Mouse (Mus musculus) MEL (cell line): ENCODE measurements around the gene Gm5475.

Experiments used
- MAX ChIP-seq: IDR thresholded peaks from 2 replicates; pipeline ENCODE4 v1.6.1; 2011; ENCODE audit warnings: low read length, improper control_type of control experiment
- RAD21 ChIP-seq: IDR thresholded peaks from 2 replicates; pipeline ENCODE4 v1.6.1; 2011; ENCODE audit warnings: mild to moderate bottlenecking, low read depth, low read length, improper control_type of control experiment

DNA sequence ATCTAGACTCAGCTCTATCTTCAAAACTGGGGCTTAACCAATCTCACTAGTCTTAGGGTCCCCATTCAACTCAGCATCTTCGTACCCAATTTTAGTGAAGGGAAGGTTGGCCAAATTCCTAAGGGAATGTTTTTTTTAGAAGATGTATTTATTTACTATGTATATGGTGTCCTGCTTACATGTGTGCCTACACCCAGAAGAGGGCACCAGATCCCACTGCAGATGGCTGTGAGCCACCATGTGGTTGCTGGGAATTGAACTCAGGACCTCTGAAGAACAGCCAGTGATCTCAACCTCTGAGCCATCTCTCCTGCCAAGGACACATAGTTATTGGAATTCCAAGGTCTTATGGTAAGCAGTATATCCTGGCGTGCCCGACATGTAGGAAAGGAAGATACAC lies 26.4 kb upstream of the Gm5475 start:
- no peak for TF ChIP-seq MAX
- TF ChIP-seq RAD21 = peak; percentile 27
